Mouse (Mus musculus): ENCODE measurements around the gene Prdm16. TPM values are rescaled to one million over a fixed set of nuclear protein-coding genes. Genes with fewer than 3 reads are reported as not detected.

The Prdm16 gene
- polyA plus RNA-seq, 1 experiment from 2014 or later, result 21.8 TPM

GRCm38 (mm10) chr4:154519470-154520037 is 117.1 kb downstream of the Prdm16 start:
- H3K4me1 ChIP-seq (replicated peaks; ENCODE audit: control insufficient read depth, insufficient read depth, low read length), result no peaks in the 10 kb centered on the region
- no peak overlapping the region for H3K4me2 ChIP-seq (replicated peaks; ENCODE audit: low read depth, low read length)
- no peak overlapping the region for H3K4me3 ChIP-seq (ENCODE audit: low read depth, low read length)
- no peaks in the 10 kb centered on the region for H3K36me3 ChIP-seq (ENCODE audit: control insufficient read depth, insufficient read depth, low read length)
- peaks cover 6% of the 10 kb centered on the region; the same call in 1 of the 2 replicates for H3K27me3 ChIP-seq (ENCODE audit: control insufficient read depth, insufficient read depth, low read length)
- no peak overlapping the region for H3K9ac ChIP-seq (ENCODE audit: low read depth, low read length)
- 81% methylated on average over 16 of the region's 16 CpGs for WGBS
- H3K27ac ChIP-seq (ENCODE audit: low read depth, low read length), result no peak overlapping the region
- DNase-seq (ENCODE audit: low spot score) (no peak), ATAC-seq (ENCODE audit: low FRiP score) (no peak)
- H3K9me3 ChIP-seq (ENCODE audit: control insufficient read depth, low read length), result no peaks in the 10 kb centered on the region

DNA sequence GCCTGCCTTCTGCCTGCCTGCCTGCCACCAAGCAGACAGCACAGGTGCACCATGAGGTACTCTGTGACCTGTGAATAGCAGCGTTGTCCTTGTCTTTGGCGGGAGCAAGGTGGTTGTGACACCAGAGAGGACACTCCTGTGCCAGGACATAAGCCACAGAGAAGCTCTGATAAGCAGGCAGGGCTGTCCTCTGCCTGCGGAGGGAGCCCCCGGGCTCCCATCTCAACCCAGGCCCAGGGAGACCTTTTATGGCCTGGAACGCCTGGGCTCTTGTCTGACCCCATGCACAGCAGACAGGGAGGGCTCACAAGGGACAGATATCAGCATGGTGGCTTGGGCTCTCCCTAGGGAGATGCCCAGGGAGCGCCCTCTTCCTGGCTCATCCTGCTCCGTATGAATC is 118.7 kb downstream of the Prdm16 start:
- no peak overlapping the region for H3K4me2 ChIP-seq (replicated peaks; ENCODE audit: low read depth, low read length)
- DNase-seq (ENCODE audit: low spot score) (no peak), ATAC-seq (ENCODE audit: low FRiP score) (no peak)
- H3K27me3 ChIP-seq (ENCODE audit: control insufficient read depth, insufficient read depth, low read length), result peaks cover 10% of the 10 kb centered on the region; the same call in 1 of the 2 replicates
- 85% methylated on average over 7 of the region's 7 CpGs for WGBS
- H3K9me3 ChIP-seq (ENCODE audit: control insufficient read depth, low read length), result no peaks in the 10 kb centered on the region
- H3K4me3 ChIP-seq (ENCODE audit: low read depth, low read length), result no peak overlapping the region
- H3K36me3 ChIP-seq (ENCODE audit: control insufficient read depth, insufficient read depth, low read length), result no peaks in the 10 kb centered on the region
- no peak overlapping the region for H3K9ac ChIP-seq (ENCODE audit: low read depth, low read length)
- no peaks in the 10 kb centered on the region for H3K4me1 ChIP-seq (replicated peaks; ENCODE audit: control insufficient read depth, insufficient read depth, low read length)
- no peak overlapping the region for H3K27ac ChIP-seq (ENCODE audit: low read depth, low read length)

- Histone ChIP-seq H3K4me3 (ENCODE audit: low read depth, low read length) (no peak overlapping the region), H3K9ac (ENCODE audit: low read depth, low read length) (no peak overlapping the region), H3K36me3 (ENCODE audit: control insufficient read depth, insufficient read depth, low read length) (no peaks in the 10 kb centered on the region), H3K27ac (ENCODE audit: low read depth, low read length) (no peak overlapping the region), H3K4me1 (replicated peaks; ENCODE audit: control insufficient read depth, insufficient read depth, low read length) (no peaks in the 10 kb centered on the region), H3K9me3 (ENCODE audit: control insufficient read depth, low read length) (no peaks in the 10 kb centered on the region), H3K27me3 (ENCODE audit: control insufficient read depth, insufficient read depth, low read length) (peaks cover 10% of the 10 kb centered on the region; the same call in 1 of the 2 replicates), H3K4me2 (replicated peaks; ENCODE audit: low read depth, low read length) (no peak overlapping the region)
- 61% methylated on average over 8 of the region's 8 CpGs for WGBS
- DNase-seq (ENCODE audit: low spot score) (no peak), ATAC-seq (ENCODE audit: low FRiP score) (no peak)
Observed at GRCm38 (mm10) chr4:154516470-154516869, 120.2 kb downstream of the Prdm16 start.

DNA sequence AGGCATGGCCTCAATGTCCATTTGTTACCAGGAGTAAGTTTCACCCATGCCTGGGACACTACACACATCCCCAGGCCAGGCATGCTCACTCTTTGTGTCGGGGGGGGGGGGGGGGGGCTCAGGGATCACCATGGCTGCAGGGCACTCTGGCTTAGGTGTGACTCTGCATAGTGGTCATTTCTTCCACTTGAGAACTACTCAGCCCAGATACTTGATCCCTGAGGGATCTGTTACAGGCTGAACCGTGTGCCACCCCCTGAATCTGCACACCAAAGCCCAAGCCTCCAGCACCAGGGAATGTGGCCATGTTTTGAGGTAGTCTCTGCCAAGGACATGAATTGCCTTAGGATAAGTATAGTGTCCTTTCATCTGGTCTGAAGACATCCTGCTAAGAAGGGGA is 123.0 kb downstream of the Prdm16 start:
- Histone ChIP-seq H3K27me3 (ENCODE audit: control insufficient read depth, insufficient read depth, low read length) (peaks cover 17% of the 10 kb centered on the region), H3K36me3 (ENCODE audit: control insufficient read depth, insufficient read depth, low read length) (no peaks in the 10 kb centered on the region), H3K4me2 (replicated peaks; ENCODE audit: low read depth, low read length) (no peak overlapping the region), H3K4me3 (ENCODE audit: low read depth, low read length) (no peak overlapping the region), H3K9me3 (ENCODE audit: control insufficient read depth, low read length) (no peaks in the 10 kb centered on the region), H3K9ac (ENCODE audit: low read depth, low read length) (no peak overlapping the region), H3K4me1 (replicated peaks; ENCODE audit: control insufficient read depth, insufficient read depth, low read length) (0 out of 2 replicates have a peak, but pooled peaks cover 2% of the 10 kb centered on the region), H3K27ac (ENCODE audit: low read depth, low read length) (no peak overlapping the region)
- 80% methylated on average over 2 of the region's 2 CpGs for WGBS
- DNase-seq (ENCODE audit: low spot score), result no peak
- no peak for ATAC-seq (ENCODE audit: low FRiP score)

- Histone ChIP-seq H3K27ac (ENCODE audit: low read depth, low read length) (no peak overlapping the region), H3K4me1 (replicated peaks; ENCODE audit: control insufficient read depth, insufficient read depth, low read length) (0 out of 2 replicates have a peak, but pooled peaks cover 2% of the 10 kb centered on the region), H3K4me2 (replicated peaks; ENCODE audit: low read depth, low read length) (no peak overlapping the region), H3K9me3 (ENCODE audit: control insufficient read depth, low read length) (no peaks in the 10 kb centered on the region), H3K27me3 (ENCODE audit: control insufficient read depth, insufficient read depth, low read length) (peaks cover 21% of the 10 kb centered on the region), H3K9ac (ENCODE audit: low read depth, low read length) (no peak overlapping the region), H3K36me3 (ENCODE audit: control insufficient read depth, insufficient read depth, low read length) (no peaks in the 10 kb centered on the region), H3K4me3 (ENCODE audit: low read depth, low read length) (no peak overlapping the region)
- DNase-seq (ENCODE audit: low spot score) (no peak), ATAC-seq (ENCODE audit: low FRiP score) (no peak)
- WGBS, result 38% methylated on average over 15 of the region's 15 CpGs
Observed at GRCm38 (mm10) chr4:154512518-154513090, 124.1 kb downstream of the Prdm16 start.

DNA sequence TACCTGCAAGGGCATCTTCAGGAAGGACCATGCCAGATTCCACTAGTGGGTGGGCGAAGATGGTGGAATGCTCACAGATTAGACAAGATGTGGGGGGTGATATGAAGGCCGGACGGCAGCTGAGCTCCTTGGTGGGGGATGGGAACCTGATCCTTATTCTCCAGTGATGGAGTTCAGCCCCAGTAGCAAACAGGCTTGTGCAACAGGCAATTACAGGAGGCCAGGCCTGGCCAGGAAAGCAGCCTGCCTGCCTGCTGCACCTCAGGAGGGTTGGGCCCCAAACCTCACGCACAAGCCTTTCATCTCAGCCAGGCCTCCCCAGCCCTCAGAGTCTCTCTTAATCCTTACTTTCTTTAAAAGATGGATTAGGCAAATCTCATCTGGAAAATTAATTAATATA is 124.9 kb downstream of the Prdm16 start:
- H3K4me2 ChIP-seq (replicated peaks; ENCODE audit: low read depth, low read length), result no peak overlapping the region
- H3K27ac ChIP-seq (ENCODE audit: low read depth, low read length), result no peak overlapping the region
- peaks cover 2% of the 10 kb centered on the region; the same call in 1 of the 2 replicates for H3K4me1 ChIP-seq (replicated peaks; ENCODE audit: control insufficient read depth, insufficient read depth, low read length)
- no peak overlapping the region for H3K9ac ChIP-seq (ENCODE audit: low read depth, low read length)
- H3K36me3 ChIP-seq (ENCODE audit: control insufficient read depth, insufficient read depth, low read length), result no peaks in the 10 kb centered on the region
- no peaks in the 10 kb centered on the region for H3K9me3 ChIP-seq (ENCODE audit: control insufficient read depth, low read length)
- DNase-seq (ENCODE audit: low spot score), result no peak
- no peak overlapping the region for H3K4me3 ChIP-seq (ENCODE audit: low read depth, low read length)
- H3K27me3 ChIP-seq (ENCODE audit: control insufficient read depth, insufficient read depth, low read length), result peaks cover 23% of the 10 kb centered on the region
- no peak for ATAC-seq (ENCODE audit: low FRiP score)
- WGBS, result 46% methylated on average over 4 of the region's 4 CpGs

- ATAC-seq (ENCODE audit: low FRiP score) (peak; percentile 16; the same call in 1 of the 2 replicates), DNase-seq (ENCODE audit: low spot score) (peak; percentile 63)
- H3K4me1 ChIP-seq (replicated peaks; ENCODE audit: control insufficient read depth, insufficient read depth, low read length), result peaks cover 31% of the 10 kb centered on the region
Observed at GRCm38 (mm10) chr4:154506774-154507435, 129.8 kb downstream of the Prdm16 start.

DNA sequence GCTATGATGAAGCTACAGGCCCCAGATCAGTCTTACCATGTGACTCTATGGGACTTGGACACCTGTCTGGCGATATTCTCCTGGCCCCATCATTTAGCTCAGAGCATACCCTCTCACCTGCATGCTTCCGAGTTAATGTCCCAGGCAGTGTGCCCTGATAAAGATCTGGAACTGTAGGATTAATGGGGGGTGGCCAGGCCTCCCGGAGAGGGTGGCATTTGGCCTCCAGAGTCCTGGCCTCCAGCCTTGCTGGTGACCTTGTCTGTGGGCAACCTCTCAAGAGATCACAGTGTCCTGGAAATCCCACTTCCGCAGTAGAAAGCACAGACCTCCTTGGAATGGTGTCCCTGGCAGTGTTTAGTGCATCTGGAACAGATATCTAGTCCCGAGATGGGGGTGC is 131.4 kb downstream of the Prdm16 start:
- Histone ChIP-seq H3K27me3 (ENCODE audit: control insufficient read depth, insufficient read depth, low read length) (peaks cover 25% of the 10 kb centered on the region), H3K4me1 (replicated peaks; ENCODE audit: control insufficient read depth, insufficient read depth, low read length) (peaks cover 44% of the 10 kb centered on the region)

More at GRCm38 (mm10) chr4:154506774-154507435, 129.8 kb downstream of the Prdm16 start:
- no peak overlapping the region for H3K4me3 ChIP-seq (ENCODE audit: low read depth, low read length)
- peak overlapping the region; percentile 34; the same call in 1 of the 2 replicates for H3K9ac ChIP-seq (ENCODE audit: low read depth, low read length)
- peaks cover 28% of the 10 kb centered on the region for H3K27me3 ChIP-seq (ENCODE audit: control insufficient read depth, insufficient read depth, low read length)
- H3K27ac ChIP-seq (ENCODE audit: low read depth, low read length), result peak overlapping the region; percentile 36; the same call in 1 of the 2 replicates
- no peaks in the 10 kb centered on the region for H3K36me3 ChIP-seq (ENCODE audit: control insufficient read depth, insufficient read depth, low read length)
- peak overlapping the region; percentile 11; the same call in 1 of the 2 replicates for H3K4me2 ChIP-seq (replicated peaks; ENCODE audit: low read depth, low read length)
- no peaks in the 10 kb centered on the region for H3K9me3 ChIP-seq (ENCODE audit: control insufficient read depth, low read length)
- 14% methylated on average over 20 of the region's 20 CpGs for WGBS

More for the DNA sequence above, 131.4 kb downstream of the Prdm16 start:
- no peak for ATAC-seq (ENCODE audit: low FRiP score)
- no peak overlapping the region for H3K27ac ChIP-seq (ENCODE audit: low read depth, low read length)
- 85% methylated on average over 5 of the region's 5 CpGs for WGBS
- H3K9ac ChIP-seq (ENCODE audit: low read depth, low read length), result no peak overlapping the region
- DNase-seq (ENCODE audit: low spot score), result no peak
- no peak overlapping the region for H3K4me2 ChIP-seq (replicated peaks; ENCODE audit: low read depth, low read length)
- no peak overlapping the region for H3K4me3 ChIP-seq (ENCODE audit: low read depth, low read length)
- no peaks in the 10 kb centered on the region for H3K36me3 ChIP-seq (ENCODE audit: control insufficient read depth, insufficient read depth, low read length)
- H3K9me3 ChIP-seq (ENCODE audit: control insufficient read depth, low read length), result no peaks in the 10 kb centered on the region
